9 mouse cellular contexts compared by ENCODE assay signal in the genomic region with DNA sequence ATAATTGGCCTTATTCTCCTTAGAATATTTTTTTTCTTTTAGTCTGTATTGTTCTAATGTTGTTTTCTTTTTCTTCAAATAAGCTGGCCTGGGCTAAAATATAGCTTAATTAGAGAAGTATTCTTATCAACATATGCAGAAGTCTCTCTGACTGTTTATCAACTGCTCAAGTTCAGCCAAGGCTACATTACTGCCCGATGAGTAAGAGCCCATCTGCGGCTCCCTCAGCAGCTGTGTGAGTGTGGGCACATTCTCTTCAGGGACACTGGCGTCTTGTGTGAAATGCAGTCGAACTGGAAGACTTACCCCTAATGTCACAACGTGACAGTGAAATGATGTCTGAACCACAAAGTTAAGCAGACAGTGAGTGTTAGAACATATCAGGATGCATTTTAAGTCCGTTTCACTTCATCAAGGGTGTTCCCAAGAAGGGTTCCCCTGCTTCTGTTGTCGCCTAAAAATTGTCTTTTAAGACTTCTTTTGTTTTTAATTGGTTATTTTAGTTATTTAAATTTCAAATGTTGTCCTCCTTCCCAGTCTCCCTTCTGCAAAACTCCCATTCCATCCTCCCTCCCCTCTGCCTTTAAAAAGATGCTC.
A peak's percentile ranks its signal among the peaks of the same experiment; 100 is the strongest.
DNase-seq lines count a peak whose midpoint lies in the region; ATAC-seq lines count a peak whose summit lies in the region.
"Had no signal": no experiment of that assay in that cellular context is flagged by ENCODE, and none has a peak within 500 bp of the region (broad histone marks: within the 10 kb centered on the region; RNA-seq: fewer than 3 reads in every experiment).

No protein-coding gene starts in this region.

- peak; percentile 83 for ATAC-seq in liver, embryonic 15.5 days (ENCODE audit: insufficient read depth)
- no peak for ATAC-seq in midbrain, embryonic 16.5 days
- ATAC-seq in hindbrain, embryonic 16.5 days: no peak

- H3K4me2 ChIP-seq in liver, embryonic 15.5 days: peak overlapping the region; percentile 43
- no peak overlapping the region for H3K4me2 ChIP-seq in midbrain, embryonic 16.5 days (ENCODE audit: low read length)
- no peak overlapping the region for H3K4me2 ChIP-seq in hindbrain, embryonic 16.5 days (ENCODE audit: low read length)

- 24% methylated on average over 7 of the region's 7 CpGs for WGBS in liver, embryonic 15.5 days (ENCODE audit: insufficient replicate concordance)
- WGBS in midbrain, embryonic 16.5 days: 79% methylated on average over 7 of the region's 7 CpGs
- WGBS in hindbrain, embryonic 16.5 days: 78% methylated on average over 7 of the region's 7 CpGs

- peak; percentile 7 for DNase-seq in adrenal gland, postnatal 10 days
- DNase-seq in adrenal gland, adult 18-20 months (ENCODE audit: low spot score in 2 of 2): no peak
- DNase-seq in 3134 (ENCODE audit: extremely low read depth, insufficient read length, low spot score): peak; percentile 16
- peak; percentile 24 to 28 for DNase-seq in frontal cortex, postnatal 36 days (ENCODE audit: low spot score in 2 of 2)
- no peak for DNase-seq in kidney, postnatal 4 days
- DNase-seq: thymus, postnatal 36 days had no signal

- no peaks in the 10 kb centered on the region for H3K36me3 ChIP-seq in liver, embryonic 15.5 days (replicated peaks)
- no peaks in the 10 kb centered on the region for H3K36me3 ChIP-seq in midbrain, embryonic 16.5 days (ENCODE audit: control insufficient read depth, insufficient read depth, low read length)
- H3K36me3 ChIP-seq in hindbrain, embryonic 16.5 days (ENCODE audit: control insufficient read depth, insufficient read depth, low read length): no peaks in the 10 kb centered on the region

- H3K9ac ChIP-seq in liver, embryonic 15.5 days: no peak overlapping the region
- no peak overlapping the region for H3K9ac ChIP-seq in midbrain, embryonic 16.5 days (ENCODE audit: low read depth, low read length)
- H3K9ac ChIP-seq in hindbrain, embryonic 16.5 days (ENCODE audit: low read depth, low read length): no peak overlapping the region

- no peak overlapping the region for H3K4me3 ChIP-seq in liver, embryonic 15.5 days (replicated peaks)
- no peak overlapping the region for H3K4me3 ChIP-seq in midbrain, embryonic 16.5 days (ENCODE audit: low read depth, low read length)
- H3K4me3 ChIP-seq in hindbrain, embryonic 16.5 days (ENCODE audit: low read length): no peak overlapping the region

- no peak overlapping the region for H3K27ac ChIP-seq in liver, embryonic 15.5 days (replicated peaks)
- no peak overlapping the region for H3K27ac ChIP-seq in midbrain, embryonic 16.5 days (ENCODE audit: low read length)
- H3K27ac ChIP-seq in hindbrain, embryonic 16.5 days (ENCODE audit: low read depth, low read length): no peak overlapping the region

- H3K4me1 ChIP-seq in liver, embryonic 15.5 days (replicated peaks): peaks cover 9% of the 10 kb centered on the region
- H3K4me1 ChIP-seq in midbrain, embryonic 16.5 days (ENCODE audit: control insufficient read depth, insufficient read depth, low read length): no peaks in the 10 kb centered on the region
- no peaks in the 10 kb centered on the region for H3K4me1 ChIP-seq in hindbrain, embryonic 16.5 days (ENCODE audit: control insufficient read depth, insufficient read depth, low read depth, low read length)

- H3K9me3 ChIP-seq in liver, embryonic 15.5 days (replicated peaks): no peaks in the 10 kb centered on the region
- no peaks in the 10 kb centered on the region for H3K9me3 ChIP-seq in midbrain, embryonic 16.5 days (replicated peaks; ENCODE audit: control insufficient read depth, low read length, poor library complexity, severe bottlenecking)
- H3K9me3 ChIP-seq in hindbrain, embryonic 16.5 days (ENCODE audit: control insufficient read depth, low read length): no peaks in the 10 kb centered on the region

- no peaks in the 10 kb centered on the region for H3K27me3 ChIP-seq in liver, embryonic 15.5 days
- no peaks in the 10 kb centered on the region for H3K27me3 ChIP-seq in midbrain, embryonic 16.5 days (ENCODE audit: control insufficient read depth, insufficient read depth, low read depth, low read length)
- H3K27me3 ChIP-seq in hindbrain, embryonic 16.5 days (replicated peaks; ENCODE audit: control insufficient read depth, insufficient read depth, low read length): no peaks in the 10 kb centered on the region

Comparison
In these comparisons a context has a peak if more than half of its experiments do, and no peak if none do; other contexts are left out.
1. DNase-seq: peak in adrenal gland, postnatal 10 days (single experiment), 3134 (single experiment) and frontal cortex, postnatal 36 days (2 of 2); none in adrenal gland, adult 18-20 months (0 of 2) and kidney, postnatal 4 days (0 of 2).